Mouse (Mus musculus): Measurements from ENCODE around the gene Adh5.
"Not testable (repeated sequence)": the region's sequence is repeated elsewhere in the genome, so short reads cannot be mapped to it uniquely, and the experiment has no call there.

Adh5 gene

DNA sequence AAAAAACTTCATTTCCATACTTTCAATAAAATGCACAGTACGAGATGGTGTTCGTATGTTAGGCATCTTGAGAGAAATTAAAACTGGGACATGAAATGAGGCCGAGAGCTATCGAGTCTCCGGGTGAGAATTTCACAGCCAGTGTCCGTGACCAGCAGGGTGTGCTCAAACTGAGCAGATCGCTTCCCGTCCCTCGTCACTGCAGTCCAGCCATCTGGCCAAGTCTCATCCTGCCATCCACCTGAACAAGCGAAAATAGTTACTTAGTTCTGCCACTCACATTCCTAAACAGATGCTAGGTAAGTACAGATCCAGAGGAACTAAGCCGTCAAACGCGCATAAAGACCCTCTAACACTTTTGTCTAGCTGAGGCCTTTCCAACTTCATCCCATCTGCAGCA lies 17.4 kb downstream of the Adh5 start:
- no peak for DNase-seq (ENCODE audit: low read depth, low spot score)

DNA sequence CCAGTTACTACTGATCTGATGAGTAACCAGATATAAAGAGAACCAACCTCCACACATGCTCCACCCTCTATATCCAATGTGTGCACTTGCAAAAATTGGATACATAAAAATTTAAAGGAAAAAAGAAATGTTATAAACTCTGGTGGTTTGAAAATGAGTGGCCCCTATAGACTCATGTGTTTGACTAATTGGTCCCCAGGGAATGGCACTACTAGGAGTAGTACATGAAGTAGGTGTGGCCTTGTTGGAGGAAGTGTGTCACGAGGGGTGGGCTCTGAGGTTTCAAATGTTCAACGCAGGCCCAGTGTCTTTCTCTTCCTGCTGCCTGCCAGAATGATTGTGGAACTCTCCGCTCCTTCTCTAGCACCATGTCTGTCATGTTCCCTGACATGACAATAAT lies 18.9 kb downstream of the Adh5 start:
- DNase-seq (ENCODE audit: low read depth, low spot score): no peak

DNA sequence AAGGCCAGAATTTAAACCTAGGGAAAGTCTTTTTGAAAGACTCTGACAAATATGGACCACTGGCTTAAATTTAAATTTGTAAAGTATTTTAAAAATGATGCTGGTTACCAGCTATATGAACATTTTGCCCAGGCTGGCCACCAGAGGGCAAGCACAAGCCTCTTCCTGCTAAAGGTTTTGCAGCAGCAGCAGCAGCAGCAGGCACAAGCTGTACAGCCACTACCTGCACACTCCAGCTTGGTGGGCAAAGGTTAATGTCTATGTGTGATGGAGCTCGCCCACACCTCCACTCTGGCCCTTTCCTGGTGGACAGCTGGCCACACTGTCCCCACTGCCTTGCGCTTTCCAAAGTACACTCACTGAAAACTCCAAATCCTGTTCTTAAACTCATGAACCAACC lies 20.2 kb downstream of the Adh5 start:
- DNase-seq (ENCODE audit: low read depth, low spot score): peak; percentile 43

DNA sequence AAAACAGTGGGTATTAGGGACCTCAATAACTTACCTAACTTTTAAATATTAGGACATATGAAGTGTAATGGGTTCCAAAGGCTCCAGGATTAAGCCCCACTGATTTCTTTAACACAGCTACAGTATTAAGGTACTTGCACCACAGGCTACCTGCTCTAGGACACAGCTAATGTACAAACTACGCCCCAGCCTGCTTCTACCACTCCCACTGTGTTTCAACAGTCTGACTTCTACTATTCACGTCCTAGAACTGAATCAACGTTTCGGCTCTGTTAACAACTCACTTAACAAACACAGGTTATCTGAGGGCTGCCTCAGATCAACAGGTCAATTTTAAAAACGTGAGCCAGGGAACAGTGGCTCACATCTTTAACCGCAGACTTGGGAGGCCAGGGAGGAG lies 20.9 kb downstream of the Adh5 start:
- no peak for DNase-seq (ENCODE audit: low read depth, low spot score)

DNA sequence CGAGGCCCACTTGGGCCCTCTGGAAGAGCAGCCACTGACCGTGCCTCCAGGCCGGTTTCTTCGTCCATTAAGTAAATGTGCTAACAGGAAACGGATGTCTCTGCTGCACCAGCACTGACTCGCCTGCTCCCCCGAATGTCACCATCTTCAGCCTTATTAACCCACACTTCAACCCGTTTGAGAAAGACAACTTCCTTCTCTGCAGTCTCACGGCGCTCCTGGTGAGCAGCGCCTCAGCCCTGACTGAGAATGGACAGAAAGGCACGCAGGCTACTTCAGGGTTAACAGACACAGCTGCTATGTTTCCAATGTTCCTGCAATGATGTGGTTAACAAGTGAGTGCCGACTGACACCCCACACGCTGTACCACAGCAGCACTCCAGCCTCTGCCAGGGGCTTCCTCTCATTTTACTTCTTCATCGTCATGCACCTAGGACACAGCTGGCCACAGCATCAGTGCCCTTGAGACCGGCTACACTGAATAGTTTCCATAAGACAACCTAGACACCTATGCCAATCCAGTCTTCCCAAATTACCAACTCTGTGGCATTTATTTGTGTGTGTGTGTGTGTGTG lies 21.8 kb downstream of the Adh5 start:
- DNase-seq (ENCODE audit: low read depth, low spot score): no peak

DNA sequence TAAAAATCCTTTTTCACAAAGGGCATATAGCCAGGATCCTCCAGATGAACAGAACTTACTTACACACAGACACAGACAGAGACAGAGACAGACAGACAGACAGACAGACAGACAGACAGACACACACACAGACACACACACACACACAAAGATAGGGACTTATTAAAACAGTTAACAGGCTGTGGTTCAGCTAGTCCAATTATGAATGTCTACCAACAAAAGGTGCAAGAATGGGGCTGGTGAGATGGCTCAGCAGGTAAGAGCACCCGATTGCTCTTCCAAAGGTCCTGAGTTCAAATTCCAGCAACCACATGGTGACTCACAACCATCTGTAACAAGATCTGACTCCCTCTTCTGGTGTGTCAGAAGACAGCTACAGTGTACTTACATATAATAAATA lies 23.8 kb downstream of the Adh5 start:
- not testable (repeated sequence) for DNase-seq (ENCODE audit: low read depth, low spot score)

DNA sequence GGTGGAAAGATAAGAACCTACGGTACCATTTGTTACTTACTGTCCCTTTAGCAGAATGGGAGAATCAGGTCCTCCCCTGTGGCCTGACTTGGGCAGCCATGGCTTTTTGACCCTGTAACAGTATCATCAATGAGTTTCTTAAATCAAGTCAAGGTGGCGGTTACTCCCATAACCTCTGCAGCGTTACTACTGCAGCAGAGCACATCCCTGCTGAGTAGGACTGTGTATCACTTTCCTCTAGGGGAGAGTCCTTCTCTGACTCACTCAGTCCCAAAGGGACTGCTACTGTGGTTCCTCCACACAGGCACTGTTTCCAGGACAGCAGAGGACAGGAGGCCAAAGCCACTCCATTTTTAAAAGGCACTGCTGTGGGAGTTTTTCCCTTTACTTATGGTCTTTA lies 28.2 kb downstream of the Adh5 start:
- no peak for DNase-seq (ENCODE audit: low read depth, low spot score)

DNA sequence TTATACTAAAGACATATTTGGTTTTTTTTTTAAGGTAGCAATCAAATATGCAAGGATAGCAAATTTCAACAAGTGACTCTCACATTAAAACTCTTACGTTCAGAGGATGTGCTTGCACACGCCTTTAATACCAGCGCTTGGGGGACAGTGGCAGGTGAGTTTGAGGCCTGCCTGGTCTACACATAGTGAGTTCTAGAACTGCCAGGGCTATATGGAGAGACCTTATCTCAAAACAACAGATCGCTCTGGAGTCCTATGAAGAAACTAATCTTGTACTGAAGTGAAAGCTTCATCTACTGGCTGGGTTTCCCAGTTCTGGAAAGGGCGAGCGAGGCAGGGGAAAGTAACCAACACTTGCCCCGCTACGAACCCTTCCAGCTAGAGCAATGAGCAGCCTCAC lies 36.6 kb downstream of the Adh5 start:
- DNase-seq (ENCODE audit: low read depth, low spot score): no peak

DNA sequence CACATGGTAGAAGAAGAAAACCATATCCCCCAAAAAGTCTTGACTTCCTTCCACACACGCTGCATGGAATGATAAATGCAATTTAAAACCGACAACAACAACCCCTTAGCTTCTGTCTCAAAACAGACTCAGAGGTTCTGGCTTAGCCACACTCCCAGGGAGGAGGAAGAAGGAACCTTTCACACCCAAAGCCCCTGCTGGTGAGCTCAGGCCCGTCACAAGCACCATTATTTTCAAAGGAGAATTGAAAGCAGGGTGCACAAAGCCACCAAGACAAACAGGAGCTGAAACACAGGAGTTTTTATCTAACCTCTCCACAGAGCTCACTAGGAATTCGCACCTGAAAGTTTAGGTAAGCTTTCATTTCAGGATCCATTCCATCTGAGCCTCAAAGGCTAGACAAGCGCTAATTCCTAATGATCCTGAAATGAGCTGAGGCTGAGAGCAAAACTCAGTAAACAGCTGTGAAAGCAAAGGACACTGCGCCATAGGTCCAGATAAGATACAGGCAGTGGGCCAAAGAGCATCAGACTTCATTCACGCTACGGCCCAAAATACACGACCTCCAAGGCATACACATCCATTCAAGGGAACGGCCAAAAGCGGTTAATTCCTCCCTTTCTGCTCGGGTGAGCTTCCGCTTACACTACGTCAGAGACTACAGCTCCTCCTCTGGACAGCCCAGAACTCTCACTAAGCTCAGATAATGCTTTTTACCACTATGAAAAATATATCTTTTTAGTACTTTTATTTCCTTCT lies 38.8 kb downstream of the Adh5 start:
- peak; percentile 23 for DNase-seq (ENCODE audit: low read depth, low spot score)

DNA sequence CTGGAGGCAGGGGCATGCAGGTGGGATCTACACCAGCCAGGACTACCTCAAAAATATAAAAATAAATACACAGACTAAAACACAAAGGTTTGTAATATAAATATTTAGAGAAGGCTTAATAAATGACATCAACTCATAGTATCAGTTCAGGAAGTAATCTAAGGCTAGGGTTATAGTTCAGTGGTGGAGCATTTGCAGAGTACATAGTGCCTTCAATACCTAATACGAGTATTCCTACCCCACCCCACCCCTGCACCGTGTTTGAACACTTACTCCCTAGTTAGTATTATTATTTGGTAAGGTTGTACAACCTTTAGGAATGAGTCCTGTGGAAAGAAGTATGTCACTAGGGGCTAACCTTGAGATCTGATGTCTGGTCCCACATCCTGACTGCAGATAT lies 40.3 kb downstream of the Adh5 start:
- no peak for DNase-seq (ENCODE audit: low read depth, low spot score)

DNA sequence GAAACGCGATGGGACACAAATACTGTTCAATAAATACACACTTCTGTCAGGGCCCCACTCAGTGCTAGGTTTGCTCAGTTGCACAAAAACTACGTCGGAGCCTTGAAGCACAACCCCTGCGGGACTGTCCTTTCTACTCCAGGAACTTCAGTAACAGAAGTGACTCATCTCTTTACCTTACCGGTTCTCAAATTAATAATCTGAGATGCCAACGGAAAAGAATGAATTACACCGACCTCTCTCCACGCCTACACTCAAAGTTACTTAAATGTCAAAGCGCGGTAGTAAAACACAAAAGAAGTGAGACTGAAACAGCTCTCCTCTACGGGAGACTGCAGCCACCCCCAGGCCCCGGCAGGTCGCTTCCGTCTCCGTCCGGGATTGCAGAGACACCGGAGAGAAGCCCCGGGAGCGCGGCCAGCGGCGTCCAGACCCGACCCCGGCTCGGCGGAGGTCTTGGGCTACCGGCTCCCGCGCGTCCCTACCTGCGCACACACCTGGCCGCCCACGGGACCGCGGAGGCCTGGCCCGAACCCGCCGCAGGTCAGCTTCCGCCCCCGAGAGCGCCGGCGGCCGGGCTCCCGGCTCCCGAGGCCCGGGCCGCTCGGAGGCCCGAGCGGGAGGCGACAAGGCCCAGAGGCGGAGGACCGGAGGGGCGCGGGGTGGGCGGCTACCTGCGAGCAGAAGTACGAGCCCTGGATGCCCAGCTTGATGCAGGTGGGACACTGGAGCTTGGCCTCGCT lies 45.9 kb downstream of the Adh5 start:
- DNase-seq (ENCODE audit: low read depth, low spot score): peak; percentile 45

DNA sequence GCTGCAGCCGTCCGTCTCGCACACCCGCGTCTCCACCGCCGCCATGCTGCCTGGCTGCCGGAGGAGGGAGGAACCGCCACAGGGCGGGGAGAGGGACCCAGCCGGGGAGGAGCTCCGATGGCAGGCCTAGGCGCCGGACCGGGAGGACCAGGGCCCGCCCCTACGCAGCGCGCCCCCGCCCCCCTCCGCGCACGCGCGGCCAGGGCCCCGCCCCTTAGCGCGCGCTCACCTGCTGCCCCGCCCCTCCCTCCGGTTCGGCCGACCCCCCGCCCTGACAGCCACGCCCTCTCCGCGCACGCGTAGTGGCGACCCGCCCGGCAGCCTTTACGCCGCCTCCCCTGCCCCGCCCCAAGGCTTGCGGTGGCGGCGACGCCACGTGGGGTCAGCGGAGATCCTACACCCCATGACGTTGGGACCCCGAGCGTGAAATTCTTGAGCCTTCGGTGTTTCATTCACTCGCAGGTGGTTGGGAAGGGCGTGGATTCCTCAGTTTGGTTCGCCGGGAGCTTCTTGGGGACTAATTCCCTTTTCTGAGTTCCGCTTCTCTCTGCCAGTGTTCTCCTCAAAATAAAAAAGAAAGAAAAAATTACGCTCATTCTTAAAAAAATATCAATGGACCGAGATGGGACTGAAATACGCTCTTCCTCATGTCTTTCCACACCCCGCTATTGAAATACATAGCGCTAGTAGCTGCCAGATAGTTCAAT lies 46.6 kb downstream of the Adh5 start, which contains the start of gene Metap1:
Metap1 (minus strand) TSS at position 189 of the 707 bp plus-strand sequence.
- peak; percentile 91 for DNase-seq (ENCODE audit: low read depth, low spot score)

DNA sequence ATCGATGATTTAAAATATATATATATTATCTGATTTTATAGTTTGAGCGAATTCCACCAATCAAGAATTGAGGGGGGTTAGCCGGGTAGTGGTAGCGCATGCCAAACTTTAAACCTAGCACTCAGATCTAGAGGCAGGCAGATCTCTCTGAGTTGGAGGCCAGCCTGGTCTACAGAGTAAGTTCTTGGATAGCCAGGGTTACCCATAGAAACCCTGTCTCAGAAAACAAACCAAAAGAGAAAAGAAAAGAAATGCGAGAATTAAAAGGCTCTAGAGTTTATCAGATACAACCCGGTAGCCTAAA lies 47.1 kb downstream of the Adh5 start:
- no peak for DNase-seq (ENCODE audit: low read depth, low spot score)

DNA sequence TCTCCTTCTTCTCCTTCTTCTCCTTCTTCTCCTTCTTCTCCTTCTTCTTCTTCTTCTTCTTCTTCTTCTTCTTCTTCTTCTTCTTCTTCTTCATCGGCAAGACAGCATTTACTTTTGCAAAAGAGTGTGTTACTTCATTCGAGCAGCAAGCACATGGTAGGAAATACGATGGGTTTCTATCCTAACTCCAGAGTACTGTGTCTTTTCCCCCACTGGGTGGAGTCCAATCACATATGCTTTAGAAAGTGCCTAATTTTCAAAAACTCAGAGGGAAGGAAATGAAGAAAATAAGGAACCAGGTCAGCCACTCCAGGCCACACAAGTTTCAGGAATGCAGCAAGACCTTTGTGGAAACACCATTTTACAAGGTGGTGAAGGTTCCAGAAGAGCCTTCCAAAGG lies 50.8 kb downstream of the Adh5 start:
- DNase-seq (ENCODE audit: low read depth, low spot score): no peak

DNA sequence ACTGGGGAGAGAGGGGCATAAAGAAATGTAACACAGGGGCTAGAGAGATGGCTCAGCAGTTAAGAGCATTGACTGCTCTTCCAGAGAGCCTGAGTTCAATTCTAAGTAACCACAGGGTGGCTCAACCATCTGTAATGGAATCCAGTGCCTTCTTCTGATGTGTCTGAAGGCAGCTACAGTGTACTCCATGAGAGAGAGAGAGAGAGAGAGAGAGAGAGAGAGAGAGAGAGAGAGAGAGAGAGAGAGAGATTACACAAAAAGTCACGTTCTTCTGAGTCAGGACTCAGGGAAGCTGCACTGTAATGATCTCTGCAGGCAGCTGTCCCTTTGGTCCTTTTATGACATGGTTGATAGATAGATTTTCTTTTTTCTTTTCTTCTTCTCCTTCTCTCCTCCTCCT lies 51.7 kb downstream of the Adh5 start:
- no peak for DNase-seq (ENCODE audit: low read depth, low spot score)

DNA sequence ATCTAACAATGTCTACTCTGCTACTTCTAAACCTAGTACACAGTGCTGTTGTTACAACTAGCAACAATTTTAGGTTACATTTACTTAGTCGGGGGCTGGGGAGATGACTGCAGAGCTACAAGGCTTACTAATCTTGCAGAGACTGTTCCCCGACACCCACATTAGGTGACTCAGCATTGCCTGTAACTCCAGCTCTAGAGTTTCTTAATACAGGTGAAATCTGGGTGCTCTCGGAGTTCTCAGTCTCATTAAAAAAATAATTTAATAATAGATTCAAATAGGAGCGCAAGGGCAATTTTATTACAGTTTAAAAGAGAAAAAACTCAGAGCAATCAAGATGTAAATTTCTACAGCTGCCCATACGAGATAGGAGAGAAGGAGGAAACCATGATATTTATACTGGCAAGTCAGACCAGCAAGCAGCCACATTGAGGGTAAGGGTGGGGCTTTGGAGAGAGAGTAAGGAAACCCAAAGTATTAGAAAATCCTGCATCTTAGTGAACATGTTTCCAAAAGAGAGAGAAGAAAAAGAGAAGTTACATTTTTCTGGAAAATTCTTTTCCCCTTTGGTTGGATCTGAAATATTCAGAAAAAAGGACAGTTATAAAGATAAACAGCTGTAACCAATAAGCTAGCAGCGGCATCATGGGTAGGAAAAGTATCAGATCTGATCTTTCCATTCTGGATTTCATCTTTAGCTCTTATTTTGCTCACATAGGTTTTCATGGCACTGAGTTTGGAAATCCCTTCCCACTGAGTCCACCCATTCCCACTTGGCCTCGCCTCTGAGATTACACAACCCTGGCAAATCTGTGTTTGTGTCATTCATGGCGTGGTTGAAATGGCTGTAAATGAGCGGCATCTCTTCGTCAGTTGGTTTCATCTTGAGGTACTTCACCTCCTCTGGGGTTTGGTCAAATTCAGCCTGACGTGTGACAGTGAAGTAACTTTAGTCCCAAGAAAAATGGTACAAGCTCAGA lies 52.6 kb downstream of the Adh5 start:
- no peak for DNase-seq (ENCODE audit: low read depth, low spot score)

DNA sequence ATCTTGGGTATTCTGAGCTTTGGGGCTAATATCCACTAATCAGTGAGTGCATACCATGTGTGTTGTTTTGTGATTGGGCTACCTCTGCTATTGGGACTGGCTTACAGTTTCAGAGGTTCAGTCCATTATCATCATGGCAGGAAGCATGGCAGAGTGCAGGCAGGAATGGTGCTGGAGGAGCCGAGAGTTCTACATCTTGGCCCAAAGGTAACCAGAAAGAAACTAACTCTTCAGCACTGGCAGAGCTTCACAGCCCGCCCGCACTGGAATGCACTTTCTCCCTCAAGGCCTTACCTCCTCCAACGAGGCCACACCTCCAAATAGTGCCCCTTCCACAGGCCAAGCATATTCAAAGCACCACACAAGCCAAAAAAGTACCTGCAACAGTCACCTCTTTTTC lies 55.8 kb downstream of the Adh5 start:
- DNase-seq (ENCODE audit: low read depth, low spot score): no peak

DNA sequence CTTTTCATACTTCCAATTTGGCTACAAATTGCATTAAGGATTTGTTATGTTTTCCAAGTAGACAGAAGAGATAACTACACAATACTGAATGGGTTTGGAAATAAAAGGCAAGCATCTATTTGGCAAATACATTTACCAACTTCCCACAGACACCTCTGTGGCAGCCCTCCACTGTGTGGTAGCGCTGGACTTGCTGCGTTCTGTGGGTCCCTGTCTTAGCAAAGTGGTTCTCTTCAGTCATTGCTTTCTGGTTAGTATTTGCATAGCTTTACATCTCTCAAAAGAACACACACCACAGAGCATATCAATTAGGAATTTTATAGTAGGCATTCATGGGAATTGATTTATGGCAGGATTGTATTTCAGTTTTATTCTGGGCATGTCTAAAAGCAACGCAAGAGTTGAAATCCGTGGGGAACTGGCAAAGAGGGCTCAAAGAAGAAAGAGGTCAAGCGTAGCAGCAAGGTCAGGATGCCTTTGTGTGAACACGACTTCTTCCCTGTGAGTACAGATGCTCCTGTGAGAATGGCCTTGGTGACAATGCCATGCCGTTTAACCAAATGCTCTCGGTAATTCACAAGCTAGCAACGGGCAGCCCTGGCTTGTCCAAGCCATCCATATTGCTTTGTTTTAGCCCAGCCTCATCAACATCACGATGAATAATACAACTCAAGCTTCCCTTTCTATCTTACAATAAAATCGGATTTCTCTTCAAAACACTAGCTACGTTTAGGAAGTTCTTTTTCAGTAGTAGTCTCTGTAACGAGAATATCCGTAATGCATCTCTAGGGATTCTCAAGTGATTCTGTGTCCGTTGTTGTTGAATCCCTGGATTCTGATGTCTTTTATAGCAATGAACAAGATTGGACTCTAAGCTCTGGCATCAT lies 57.2 kb downstream of the Adh5 start:
- DNase-seq (ENCODE audit: low read depth, low spot score): no peak

DNA sequence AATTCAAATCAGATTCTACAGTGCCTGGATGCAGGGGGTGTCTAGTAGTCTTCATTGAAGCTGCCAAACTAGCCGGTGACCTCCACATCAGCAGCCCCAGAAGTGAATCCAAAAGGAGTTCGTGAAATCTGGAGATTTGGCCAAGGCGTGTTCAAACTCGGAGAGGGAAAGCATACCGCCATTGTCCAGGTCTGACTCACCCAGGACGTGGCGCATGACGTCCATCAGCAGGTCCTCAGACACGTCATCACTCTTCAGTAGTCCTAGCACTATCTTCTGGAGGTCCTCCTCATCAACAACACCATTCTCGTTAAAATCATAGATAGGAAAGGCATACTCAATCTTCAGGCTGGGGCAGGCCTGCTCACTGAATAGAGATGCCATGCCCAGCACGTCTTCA lies 60.9 kb downstream of the Adh5 start:
- no peak for DNase-seq (ENCODE audit: low read depth, low spot score)

Measured in R1 (cell line).